Mouse (Mus musculus) thymus, adult 2 months (tissue): ENCODE measurements around the gene Hectd1.

Experiments used
- CTCF ChIP-seq: fragments of 200-500 bp; IDR thresholded peaks from 2 replicates; pipeline ENCODE4 v1.5.1; 2012; ENCODE audit warnings: mild to moderate bottlenecking, control low read depth, low read length, moderate library complexity, borderline replicate concordance; ENCODE audit not compliant: control insufficient read depth, poor library complexity, insufficient read depth; ENCODE audit errors: extremely low read depth
- POLR2A ChIP-seq: fragments of 200-500 bp; IDR thresholded peaks from 2 replicates; pipeline ENCODE4 v1.6.1; 2012; ENCODE audit warnings: mild to moderate bottlenecking, low read length, control low read depth, moderate library complexity; ENCODE audit not compliant: control insufficient read depth, poor library complexity, insufficient read depth; ENCODE audit errors: extremely low read depth

DNA sequence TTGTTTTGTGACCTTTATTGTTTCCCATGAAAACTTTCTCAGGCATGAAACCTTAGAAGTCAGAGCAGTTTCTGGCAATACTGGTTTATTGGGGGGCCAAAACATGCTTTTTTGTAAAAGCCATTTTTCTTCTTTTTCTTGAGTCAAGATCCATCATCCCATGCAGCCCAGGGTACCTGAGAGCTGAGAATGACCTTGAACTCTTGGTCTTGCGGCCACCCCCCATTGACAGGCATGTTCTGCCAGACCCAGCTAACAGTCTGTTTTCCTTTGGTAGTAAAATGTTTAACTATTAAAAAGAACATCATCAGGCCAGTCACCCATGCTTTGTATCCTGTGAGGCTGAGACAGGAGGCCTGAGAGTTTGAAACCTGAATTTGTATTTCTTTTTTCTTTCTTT, 15.9 kb upstream of the Hectd1 start:
- TF ChIP-seq CTCF (no peak), POLR2A (no peak)
